10 mouse cellular contexts compared by ENCODE assay signal in the genomic region with DNA sequence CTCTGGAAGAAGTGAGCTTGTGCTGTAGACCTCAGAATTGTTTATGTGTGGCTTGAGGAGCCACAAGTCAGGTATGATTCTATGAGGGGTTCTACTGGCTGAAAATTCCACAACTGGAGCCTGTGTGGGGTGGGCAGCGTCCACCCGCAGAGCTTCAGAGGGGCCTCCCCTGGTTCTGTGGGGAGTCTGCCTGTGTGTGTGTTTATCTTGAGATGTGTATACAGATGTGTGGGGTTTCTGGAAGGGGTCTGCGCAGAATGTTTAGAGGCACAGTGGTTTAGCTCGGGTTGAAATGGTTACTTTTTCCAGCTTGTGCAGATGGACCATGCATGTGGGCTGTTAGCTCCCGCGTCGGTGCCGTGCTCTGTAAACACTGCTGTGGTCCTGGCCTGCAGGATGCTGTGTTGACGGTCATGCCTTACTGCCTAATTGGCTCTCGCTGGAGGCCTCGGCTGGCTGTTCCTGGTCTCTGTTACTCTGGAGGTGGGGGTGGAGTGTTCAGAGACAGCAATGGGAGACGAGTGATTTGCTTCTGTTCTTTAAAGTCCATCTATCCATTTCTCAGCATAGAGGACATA.
DNase-seq lines count a peak whose midpoint lies in the region; ATAC-seq lines count a peak whose summit lies in the region.
"Had no signal": no experiment of that assay in that cellular context is flagged by ENCODE, and none has a peak within 500 bp of the region (broad histone marks: within the 10 kb centered on the region; RNA-seq: fewer than 3 reads in every experiment).

No protein-coding gene starts in this region.

- no peak for DNase-seq in kidney, adult 18-20 months
- peak; percentile 39 for DNase-seq in embryo, embryonic 9.5 days (ENCODE audit: extremely low spot score)
- DNase-seq in adrenal gland, adult 18-20 months (ENCODE audit: low spot score in 2 of 2): no peak
- no peak for DNase-seq in thymus, postnatal 4 days
- DNase-seq in testis, postnatal 10 days (ENCODE audit: low spot score): no peak

- H3K4me2 ChIP-seq in kidney, embryonic 15.5 days: 0 out of 2 replicates have a peak overlapping the region, but pooled peaks have one; percentile 1
- no peak overlapping the region for H3K4me2 ChIP-seq in heart, embryonic 16.5 days (ENCODE audit: low read depth, low read length)
- H3K4me2 ChIP-seq in limb, embryonic 13.5 days (replicated peaks): peak overlapping the region; percentile 22
- H3K4me2 ChIP-seq: midbrain, embryonic 12.5 days had no signal

- H3K36me3 ChIP-seq in kidney, embryonic 15.5 days: no peaks in the 10 kb centered on the region
- no peaks in the 10 kb centered on the region for H3K36me3 ChIP-seq in heart, embryonic 16.5 days (ENCODE audit: control insufficient read depth, insufficient read depth)
- H3K36me3 ChIP-seq in limb, embryonic 13.5 days: no peaks in the 10 kb centered on the region
- H3K36me3 ChIP-seq: midbrain, embryonic 12.5 days had no signal

- H3K9ac ChIP-seq in kidney, embryonic 15.5 days: no peak overlapping the region
- H3K9ac ChIP-seq in heart, embryonic 16.5 days (ENCODE audit: low read length): no peak overlapping the region
- no peak overlapping the region for H3K9ac ChIP-seq in limb, embryonic 13.5 days
- H3K9ac ChIP-seq: midbrain, embryonic 12.5 days had no signal

- no peaks in the 10 kb centered on the region for H3K9me3 ChIP-seq in kidney, embryonic 15.5 days (replicated peaks)
- no peaks in the 10 kb centered on the region for H3K9me3 ChIP-seq in heart, embryonic 16.5 days (replicated peaks; ENCODE audit: control insufficient read depth, low read length)
- no peaks in the 10 kb centered on the region for H3K9me3 ChIP-seq in limb, embryonic 13.5 days
- H3K9me3 ChIP-seq: midbrain, embryonic 12.5 days had no signal

- no peak overlapping the region for H3K4me3 ChIP-seq in kidney, embryonic 15.5 days (replicated peaks)
- H3K4me3 ChIP-seq in heart, embryonic 16.5 days (ENCODE audit: low read length): no peak overlapping the region
- no peak overlapping the region for H3K4me3 ChIP-seq in limb, embryonic 13.5 days
- H3K4me3 ChIP-seq: layer of hippocampus, adult 2 months; midbrain, embryonic 12.5 days had no signal

- peak; percentile 83 for ATAC-seq in kidney, embryonic 15.5 days (replicated peaks; ENCODE audit: low FRiP score)
- no peak for ATAC-seq in heart, embryonic 16.5 days (replicated peaks; ENCODE audit: extremely low read depth, insufficient read depth, low FRiP score)
- peak; percentile 39; the same call in 1 of the 2 replicates for ATAC-seq in limb, embryonic 13.5 days (ENCODE audit: low FRiP score, low read depth)

- H3K27ac ChIP-seq in kidney, embryonic 15.5 days: peak overlapping the region; percentile 91
- peak overlapping the region; percentile 17; the same call in 1 of the 2 replicates for H3K27ac ChIP-seq in heart, embryonic 16.5 days (ENCODE audit: low read length)
- H3K27ac ChIP-seq in limb, embryonic 13.5 days: peak overlapping the region; percentile 87
- H3K27ac ChIP-seq: layer of hippocampus, adult 2 months; midbrain, embryonic 12.5 days had no signal

- 24% methylated on average over 12 of the region's 12 CpGs for WGBS in kidney, embryonic 15.5 days
- 56% methylated on average over 12 of the region's 12 CpGs for WGBS in heart, embryonic 16.5 days
- WGBS in limb, embryonic 13.5 days: 16% methylated on average over 12 of the region's 12 CpGs

- peaks cover 21% of the 10 kb centered on the region for H3K4me1 ChIP-seq in kidney, embryonic 15.5 days
- H3K4me1 ChIP-seq in heart, embryonic 16.5 days (ENCODE audit: control insufficient read depth, insufficient read depth, low read length): peaks cover 20% of the 10 kb centered on the region
- peaks cover 28% of the 10 kb centered on the region for H3K4me1 ChIP-seq in limb, embryonic 13.5 days

- no peaks in the 10 kb centered on the region for H3K27me3 ChIP-seq in kidney, embryonic 15.5 days
- H3K27me3 ChIP-seq in heart, embryonic 16.5 days (ENCODE audit: control insufficient read depth, insufficient read depth, low read length): no peaks in the 10 kb centered on the region
- no peaks in the 10 kb centered on the region for H3K27me3 ChIP-seq in limb, embryonic 13.5 days
- H3K27me3 ChIP-seq: midbrain, embryonic 12.5 days had no signal

Comparison
In these comparisons a context has a peak if more than half of its experiments do, and no peak if none do; other contexts are left out.
1. H3K27ac ChIP-seq: peak in every context shown above with its lines; median percentile 91 in kidney, embryonic 15.5 days; 87 in limb, embryonic 13.5 days; 17 in heart, embryonic 16.5 days.